Mouse (Mus musculus): ENCODE results near the gene Srsf2. TPM values are rescaled to one million over a fixed set of nuclear protein-coding genes. Genes with fewer than 3 reads are reported as not detected.
"Not testable (repeated sequence)": the region's sequence is repeated elsewhere in the genome, so short reads cannot be mapped to it uniquely, and the experiment has no call there.

Srsf2 gene
- polyA plus RNA-seq, 1 experiment, result 214 TPM

GRCm38 (mm10) chr11:116849587-116849986 is 3.3 kb downstream of the Srsf2 start:
- DNase-seq, result no peak
- H3K36me3 ChIP-seq (ENCODE audit: control insufficient read depth, insufficient read depth, low read length), result peaks cover 22% of the 10 kb centered on the region
- H3K4me3 ChIP-seq (ENCODE audit: insufficient read depth, low read depth, low read length), result no peak overlapping the region
- H3K4me1 ChIP-seq (ENCODE audit: control insufficient read depth, insufficient read depth, low read length), result 0 out of 2 replicates have a peak, but pooled peaks cover 3% of the 10 kb centered on the region
- no peaks in the 10 kb centered on the region for H3K27me3 ChIP-seq (replicated peaks; ENCODE audit: control insufficient read depth, insufficient read depth, low read length)
- no peak overlapping the region for H3K27ac ChIP-seq (ENCODE audit: insufficient read depth, low read depth, low read length)
- TF ChIP-seq POLR2A (IDR thresholded peaks at IDR 0.05; ENCODE audit: low read depth, low read length) (no peak), CTCF (conservative IDR thresholded peaks at IDR 0.05; ENCODE audit: insufficient read depth, insufficient read length, low read depth, low read length) (no peak)

- not testable (repeated sequence) for DNase-seq; H3K27me3 ChIP-seq (replicated peaks; ENCODE audit: control insufficient read depth, insufficient read depth, low read length); H3K4me1 ChIP-seq (ENCODE audit: control insufficient read depth, insufficient read depth, low read length); H3K4me3 ChIP-seq (ENCODE audit: insufficient read depth, low read depth, low read length); H3K27ac ChIP-seq (ENCODE audit: insufficient read depth, low read depth, low read length)
- peaks cover 22% of the 10 kb centered on the region for H3K36me3 ChIP-seq (ENCODE audit: control insufficient read depth, insufficient read depth, low read length)
- WGBS, result 69% methylated on average over 2 of the region's 2 CpGs
These were observed 4.1 kb downstream of the Srsf2 start for GRCm38 (mm10) chr11:116848877-116849178.

GRCm38 (mm10) chr11:116848086-116848876 is 4.6 kb downstream of the Srsf2 start:
- Histone ChIP-seq H3K4me3 (ENCODE audit: insufficient read depth, low read depth, low read length) (no peak overlapping the region), H3K4me1 (ENCODE audit: control insufficient read depth, insufficient read depth, low read length) (peaks cover 8% of the 10 kb centered on the region; the same call in 1 of the 2 replicates), H3K36me3 (ENCODE audit: control insufficient read depth, insufficient read depth, low read length) (peaks cover 22% of the 10 kb centered on the region), H3K27me3 (replicated peaks; ENCODE audit: control insufficient read depth, insufficient read depth, low read length) (no peaks in the 10 kb centered on the region), H3K27ac (ENCODE audit: insufficient read depth, low read depth, low read length) (no peak overlapping the region)
- 61% methylated on average over 5 of the region's 5 CpGs for WGBS
- no peak for TF ChIP-seq CTCF (conservative IDR thresholded peaks at IDR 0.05; ENCODE audit: insufficient read depth, insufficient read length, low read depth, low read length)
- TF ChIP-seq POLR2A (IDR thresholded peaks at IDR 0.05; ENCODE audit: low read depth, low read length), result no peak
- peak; percentile 48 for DNase-seq

- H3K27me3 ChIP-seq (replicated peaks; ENCODE audit: control insufficient read depth, insufficient read depth, low read length), result no peaks in the 10 kb centered on the region
These were observed 5.5 kb downstream of the Srsf2 start for GRCm38 (mm10) chr11:116847187-116848085.

GRCm38 (mm10) chr11:116846593-116847181 is 6.2 kb downstream of the Srsf2 start:
- TF ChIP-seq POLR2A (IDR thresholded peaks at IDR 0.05; ENCODE audit: low read depth, low read length) (no peak), CTCF (conservative IDR thresholded peaks at IDR 0.05; ENCODE audit: insufficient read depth, insufficient read length, low read depth, low read length) (no peak)
- 79% methylated on average over 4 of the region's 4 CpGs for WGBS
- Histone ChIP-seq H3K27ac (ENCODE audit: insufficient read depth, low read depth, low read length) (no peak overlapping the region), H3K27me3 (replicated peaks; ENCODE audit: control insufficient read depth, insufficient read depth, low read length) (no peaks in the 10 kb centered on the region), H3K36me3 (ENCODE audit: control insufficient read depth, insufficient read depth, low read length) (peaks cover 20% of the 10 kb centered on the region), H3K4me1 (ENCODE audit: control insufficient read depth, insufficient read depth, low read length) (peaks cover 9% of the 10 kb centered on the region; the same call in 1 of the 2 replicates), H3K4me3 (ENCODE audit: insufficient read depth, low read depth, low read length) (no peak overlapping the region)
- DNase-seq, result no peak

More at GRCm38 (mm10) chr11:116847187-116848085, 5.5 kb downstream of the Srsf2 start:
- no peak overlapping the region for H3K4me3 ChIP-seq (ENCODE audit: insufficient read depth, low read depth, low read length)
- DNase-seq, result no peak
- H3K36me3 ChIP-seq (ENCODE audit: control insufficient read depth, insufficient read depth, low read length), result peaks cover 22% of the 10 kb centered on the region
- TF ChIP-seq CTCF (conservative IDR thresholded peaks at IDR 0.05; ENCODE audit: insufficient read depth, insufficient read length, low read depth, low read length) (no peak), POLR2A (IDR thresholded peaks at IDR 0.05; ENCODE audit: low read depth, low read length) (no peak)
- peaks cover 8% of the 10 kb centered on the region; the same call in 1 of the 2 replicates for H3K4me1 ChIP-seq (ENCODE audit: control insufficient read depth, insufficient read depth, low read length)
- no peak overlapping the region for H3K27ac ChIP-seq (ENCODE audit: insufficient read depth, low read depth, low read length)
- WGBS, result 89% methylated on average over 3 of the region's 3 CpGs

- peaks cover 7% of the 10 kb centered on the region for H3K36me3 ChIP-seq (ENCODE audit: control insufficient read depth, insufficient read depth, low read length)
- H3K4me1 ChIP-seq (ENCODE audit: control insufficient read depth, insufficient read depth, low read length), result peaks cover 13% of the 10 kb centered on the region
- peak within 1 kb of the TSS; percentile 93 for H3K27ac ChIP-seq (ENCODE audit: insufficient read depth, low read depth, low read length)
- H3K4me3 ChIP-seq (ENCODE audit: insufficient read depth, low read depth, low read length), result peak within 1 kb of the TSS; percentile 87
- H3K27me3 ChIP-seq (replicated peaks; ENCODE audit: control insufficient read depth, insufficient read depth, low read length), result no peaks in the 10 kb centered on the region
- peak; percentile 99 for DNase-seq
- TF ChIP-seq POLR2A (IDR thresholded peaks at IDR 0.05; ENCODE audit: low read depth, low read length) (peak; percentile 55), CTCF (conservative IDR thresholded peaks at IDR 0.05; ENCODE audit: insufficient read depth, insufficient read length, low read depth, low read length) (no peak)
- under 1% methylated on average over 72 of the region's 72 CpGs for WGBS
These were observed 9.3 kb downstream of the Srsf2 start, which contains the start of the genes Mettl23 and Jmjd6 for GRCm38 (mm10) chr11:116843261-116844233. Mettl23 (plus strand) TSS chr11:116843278. Jmjd6 (minus strand) TSS chr11:116843449.
